Mouse (Mus musculus) liver, adult 2 months (tissue): Measurements from ENCODE around the gene Rars. TPM values are rescaled to one million over a fixed set of nuclear protein-coding genes. Genes with fewer than 3 reads are reported as not detected.

Experiments used
- DNase-seq: peaks from one replicate; pipeline ENCODE4 v3.0.0-alpha.2; 2011; ENCODE audit warnings: low read depth, low spot score; ENCODE audit errors: extremely low read depth
- H3K27ac ChIP-seq: fragments of 200-500 bp; replicated peaks from 2 replicates; pipeline ENCODE4 v1.5.1; 2012; ENCODE audit warnings: low read depth, mild to moderate bottlenecking, control low read depth, inconsistent platforms, low read length; ENCODE audit not compliant: insufficient read depth
- H3K27me3 ChIP-seq: fragments of 200-500 bp; 2 replicates; pipeline ENCODE4 v1.6.1; 2012; ENCODE audit warnings: mild to moderate bottlenecking, moderate library complexity, low read length, inconsistent platforms; ENCODE audit not compliant: control insufficient read depth, insufficient read depth
- H3K36me3 ChIP-seq: fragments of 200-500 bp; 2 replicates; pipeline ENCODE4 v1.6.1; 2012; ENCODE audit warnings: low read length, inconsistent platforms; ENCODE audit not compliant: control insufficient read depth, insufficient read depth
- H3K4me1 ChIP-seq: fragments of 200-500 bp; 2 replicates; pipeline ENCODE4 v1.6.1; 2011; ENCODE audit warnings: low read length; ENCODE audit not compliant: control insufficient read depth, insufficient read depth
- H3K4me3 ChIP-seq: fragments of 200-500 bp; 2 replicates; pipeline ENCODE4 v1.5.1; 2011; ENCODE audit warnings: low read depth, mild to moderate bottlenecking, control low read depth, low read length, moderate library complexity; ENCODE audit not compliant: insufficient read depth
- H3K79me2 ChIP-seq: fragments of 200-500 bp; 2 replicates; pipeline ENCODE4 v1.6.1; 2012; ENCODE audit warnings: inconsistent platforms, mild to moderate bottlenecking, low read length, moderate library complexity; ENCODE audit not compliant: control insufficient read depth, insufficient read depth
- H3K9ac ChIP-seq: fragments of 200-500 bp; 2 replicates; pipeline ENCODE4 v1.6.1; 2012; ENCODE audit warnings: low read depth, mild to moderate bottlenecking, control low read depth, inconsistent platforms, low read length
- CTCF ChIP-seq: fragments of 200-500 bp; IDR thresholded peaks from 2 replicates; pipeline ENCODE4 v1.5.1; 2011; ENCODE audit warnings: low read depth, low read length, control low read depth
- POLR2A ChIP-seq: fragments of 200-500 bp; IDR thresholded peaks from 2 replicates; pipeline ENCODE4 v1.6.1; 2011; ENCODE audit warnings: low read length, control low read depth; ENCODE audit not compliant: insufficient read depth; ENCODE audit errors: extremely low read depth
- WGBS: fragments of 180-500 bp; shearing (Covaris S2); methylation state at CpG from one replicate; pipeline ENCODE4 v1.1.7; 2018; 5-methylcytosine and 5-hydroxymethylcytosine counted together
- polyA plus RNA-seq: library from polyadenylated mRNA; depleted of rRNA; stranded (reverse); fragments of >200 nt; gene quantifications from 2 replicates; pipeline ENCODE4 v1.2.3, GENCODE M21; 2012
- total RNA-seq: library from RNA; depleted of rRNA; stranded (reverse); fragments of >200 nt; gene quantifications from 2 replicates; pipeline ENCODE4 v1.2.3, GENCODE M21; 2014

Gene Rars
- total and polyA plus RNA-seq, 2 experiments, result 9.7 to 29.4 TPM

DNA sequence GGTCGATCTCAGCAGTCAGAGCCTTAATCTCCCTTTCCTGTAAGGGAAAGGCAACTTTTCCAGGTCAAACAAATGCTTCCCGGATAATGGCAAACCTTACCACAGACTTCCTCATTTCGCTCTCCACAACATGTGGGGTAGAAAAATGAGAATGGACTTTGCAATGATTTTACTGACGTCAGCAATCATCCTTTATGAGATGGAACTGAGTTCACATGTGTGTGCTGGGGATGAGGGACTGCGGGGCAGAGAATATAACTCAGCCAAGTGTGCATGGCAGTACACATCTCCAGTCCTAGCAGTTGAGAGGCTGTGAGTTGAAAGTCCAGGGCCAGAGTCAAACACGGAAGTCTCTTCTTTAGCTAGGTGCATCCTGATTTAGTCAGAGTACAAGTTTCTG is 1.0 kb downstream of the Rars start:
- WGBS, result 46% methylated on average over 6 of the region's 6 CpGs
- H3K4me1 ChIP-seq, result peaks cover 6% of the 10 kb centered on the region
- TF ChIP-seq POLR2A (no peak), CTCF (no peak)
- H3K4me3 ChIP-seq, result no peak overlapping the region
- peaks cover 31% of the 10 kb centered on the region for H3K36me3 ChIP-seq
- no peaks in the 10 kb centered on the region for H3K27me3 ChIP-seq
- no peak overlapping the region for H3K27ac ChIP-seq
- peaks cover 15% of the 10 kb centered on the region; the same call in 1 of the 2 replicates for H3K79me2 ChIP-seq
- peak overlapping the region; percentile 42 for H3K9ac ChIP-seq
- peak; percentile 46 for DNase-seq

DNA sequence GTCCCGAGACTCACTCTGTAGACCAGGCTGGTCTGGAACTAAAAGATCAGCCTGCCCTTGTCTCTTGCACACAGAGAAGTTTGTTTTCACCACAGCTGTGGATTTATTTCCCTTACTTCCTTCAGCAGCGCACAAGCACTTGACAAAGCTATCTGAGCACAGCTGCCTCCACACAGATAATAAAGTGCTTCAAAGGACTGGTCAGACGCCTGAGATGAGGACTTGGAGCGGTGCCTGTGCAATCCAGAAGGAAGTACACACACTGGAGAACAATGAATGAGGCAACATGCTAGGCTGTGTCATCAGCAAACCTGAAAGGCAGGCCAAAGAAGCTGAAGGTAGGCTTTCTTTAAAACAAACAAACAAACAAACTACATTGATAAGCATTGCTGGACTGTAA is 2.2 kb downstream of the Rars start:
- DNase-seq, result peak; percentile 11
- Histone ChIP-seq H3K79me2 (peaks cover 15% of the 10 kb centered on the region; the same call in 1 of the 2 replicates), H3K27me3 (no peaks in the 10 kb centered on the region), H3K36me3 (peaks cover 38% of the 10 kb centered on the region), H3K4me3 (no peak overlapping the region), H3K27ac (no peak overlapping the region), H3K4me1 (peaks cover 6% of the 10 kb centered on the region), H3K9ac (no peak overlapping the region)
- 53% methylated on average over 4 of the region's 4 CpGs for WGBS
- no peak for TF ChIP-seq CTCF
- no peak for TF ChIP-seq POLR2A

DNA sequence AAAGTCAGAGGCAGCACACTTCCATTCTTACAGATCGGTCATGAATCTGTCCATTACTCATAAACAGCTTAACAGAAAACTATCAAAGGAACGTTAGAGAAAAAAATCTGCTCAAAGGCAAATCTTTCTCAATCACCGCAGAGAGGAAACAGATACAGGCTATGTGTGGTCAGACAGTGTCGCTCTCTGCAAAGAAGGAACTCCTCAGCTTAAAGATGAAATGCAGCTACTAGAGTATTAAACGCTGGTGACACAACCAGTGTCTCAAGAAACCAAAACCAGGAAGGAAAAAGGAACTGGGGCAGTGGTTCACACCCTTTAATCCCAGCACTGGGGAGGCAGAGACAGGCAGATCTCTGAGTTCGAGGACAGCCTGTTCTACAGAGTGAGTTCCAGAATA is 6.6 kb downstream of the Rars start:
- Histone ChIP-seq H3K79me2 (peaks cover 9% of the 10 kb centered on the region; the same call in 1 of the 2 replicates), H3K27me3 (no peaks in the 10 kb centered on the region), H3K27ac (no peak overlapping the region), H3K9ac (no peak overlapping the region), H3K36me3 (peaks cover 70% of the 10 kb centered on the region), H3K4me3 (no peak overlapping the region), H3K4me1 (peaks cover 3% of the 10 kb centered on the region; the same call in 1 of the 2 replicates)
- TF ChIP-seq CTCF, result no peak
- whole genome bisulfite sequencing, result 87% methylated on average over 6 of the region's 6 CpGs
- peak; percentile 8 for DNase-seq

DNA sequence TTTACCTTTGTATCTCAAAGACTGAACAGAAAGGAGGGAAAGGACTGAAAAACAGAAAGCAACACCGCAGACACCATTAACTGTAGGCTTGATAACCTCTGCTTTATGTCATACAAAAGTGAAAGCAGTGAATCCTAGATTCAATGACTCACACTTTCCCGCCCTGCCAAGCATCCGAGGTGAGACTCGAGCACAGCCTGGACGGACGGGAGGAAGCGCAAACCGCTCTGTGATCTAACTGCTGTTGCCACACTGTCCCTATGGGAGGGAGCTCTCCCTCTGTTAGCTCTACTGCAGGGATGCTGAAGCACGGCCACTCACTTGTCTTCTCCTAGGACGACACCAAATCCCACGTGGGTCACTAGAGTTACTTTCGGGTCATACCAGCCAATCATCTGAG is 18.0 kb downstream of the Rars start:
- H3K27ac ChIP-seq, result no peak overlapping the region
- H3K27me3 ChIP-seq, result no peaks in the 10 kb centered on the region
- TF ChIP-seq POLR2A, result no peak
- no peak overlapping the region for H3K4me3 ChIP-seq
- peaks cover 75% of the 10 kb centered on the region for H3K36me3 ChIP-seq
- H3K4me1 ChIP-seq, result no peaks in the 10 kb centered on the region
- no peaks in the 10 kb centered on the region for H3K79me2 ChIP-seq
- WGBS, result 87% methylated on average over 12 of the region's 12 CpGs
- H3K9ac ChIP-seq, result no peak overlapping the region
- DNase-seq, result no peak

DNA sequence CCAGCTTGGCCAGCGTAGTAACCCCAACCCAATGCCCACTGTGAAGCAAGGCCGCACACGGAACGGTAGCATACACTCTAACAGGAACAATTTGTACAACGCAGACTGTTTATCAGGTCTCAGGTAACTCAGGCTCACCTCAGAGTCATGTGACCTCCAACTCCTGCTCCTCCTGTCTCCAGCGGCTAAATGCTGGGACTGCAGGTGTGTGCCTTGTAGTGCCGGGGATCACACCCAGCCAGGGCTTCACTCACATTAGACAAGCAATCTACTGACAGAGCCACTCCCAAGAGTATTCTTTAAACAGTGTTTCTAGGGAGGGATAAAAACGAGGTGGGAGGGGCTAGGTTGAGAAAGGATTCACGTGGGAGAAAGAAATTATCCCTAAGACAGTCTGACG is 22.8 kb downstream of the Rars start:
- WGBS, result 87% methylated on average over 10 of the region's 10 CpGs
- H3K27ac ChIP-seq, result no peak overlapping the region
- no peak for DNase-seq
- H3K27me3 ChIP-seq, result no peaks in the 10 kb centered on the region
- H3K4me1 ChIP-seq, result no peaks in the 10 kb centered on the region
- no peaks in the 10 kb centered on the region for H3K79me2 ChIP-seq
- TF ChIP-seq POLR2A, result no peak
- TF ChIP-seq CTCF, result no peak
- peaks cover 61% of the 10 kb centered on the region for H3K36me3 ChIP-seq
- no peak overlapping the region for H3K9ac ChIP-seq
- H3K4me3 ChIP-seq, result no peak overlapping the region

DNA sequence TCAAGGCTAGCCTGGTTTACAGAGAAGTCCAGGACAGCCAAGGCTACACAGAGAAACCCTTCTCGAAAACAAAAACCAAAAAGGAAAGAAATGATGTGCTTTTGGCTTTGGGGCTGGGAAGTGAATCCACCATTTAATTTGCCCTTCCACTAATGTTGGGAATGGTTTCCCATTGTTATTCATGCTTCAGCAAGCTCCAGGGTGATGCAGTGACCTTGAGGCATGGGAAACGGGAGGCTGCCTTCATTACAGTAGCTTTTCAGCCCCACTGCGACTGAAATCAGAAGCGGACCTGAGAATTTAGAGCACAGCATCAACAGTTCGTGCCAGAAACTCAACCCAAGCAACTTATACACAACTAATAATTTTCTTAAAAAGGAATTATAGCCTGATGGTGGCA is 33.0 kb downstream of the Rars start:
- no peaks in the 10 kb centered on the region for H3K36me3 ChIP-seq
- H3K27ac ChIP-seq, result no peak overlapping the region
- peaks cover 14% of the 10 kb centered on the region for H3K27me3 ChIP-seq
- no peak for DNase-seq
- H3K9ac ChIP-seq, result no peak overlapping the region
- no peak overlapping the region for H3K4me3 ChIP-seq
- no peak for TF ChIP-seq CTCF
- no peak for TF ChIP-seq POLR2A
- no peaks in the 10 kb centered on the region for H3K4me1 ChIP-seq
- no peaks in the 10 kb centered on the region for H3K79me2 ChIP-seq
- 76% methylated on average over 5 of the region's 5 CpGs for WGBS
